Mouse (Mus musculus): ENCODE measurements around the gene Wnt9a. TPM values are rescaled to one million over a fixed set of nuclear protein-coding genes. Genes with fewer than 3 reads are reported as not detected.
A peak's percentile ranks its signal among the peaks of the same experiment; 100 is the strongest.

Gene Wnt9a
- polyA plus RNA-seq, 1 experiment from 2014 or later, result 3.9 TPM

GRCm38 (mm10) chr11:59308625-59309024 lies 1.9 kb downstream of the Wnt9a start:
- H3K27me3 ChIP-seq (ENCODE audit: control insufficient read depth, insufficient read depth, low read depth, low read length), result peaks cover 59% of the 10 kb centered on the region

GRCm38 (mm10) chr11:59309106-59309805 lies 2.5 kb downstream of the Wnt9a start:
- WGBS, result 11% methylated on average over 12 of the region's 12 CpGs
- Histone ChIP-seq H3K4me3 (ENCODE audit: low read length) (no peak overlapping the region), H3K9ac (ENCODE audit: low read length) (peak overlapping the region; percentile 43), H3K27ac (ENCODE audit: low read length) (peak overlapping the region; percentile 72), H3K9me3 (ENCODE audit: control insufficient read depth, low read length) (no peaks in the 10 kb centered on the region), H3K4me1 (replicated peaks; ENCODE audit: control insufficient read depth, insufficient read depth, low read length) (peaks cover 28% of the 10 kb centered on the region), H3K4me2 (ENCODE audit: low read depth, low read length) (peak overlapping the region; percentile 24), H3K36me3 (ENCODE audit: control insufficient read depth, insufficient read depth, low read length) (no peaks in the 10 kb centered on the region), H3K27me3 (ENCODE audit: control insufficient read depth, insufficient read depth, low read depth, low read length) (peaks cover 54% of the 10 kb centered on the region)
- peak; percentile 67 for ATAC-seq (ENCODE audit: low read depth)

More at GRCm38 (mm10) chr11:59308625-59309024, 1.9 kb downstream of the Wnt9a start:
- H3K36me3 ChIP-seq (ENCODE audit: control insufficient read depth, insufficient read depth, low read length), result no peaks in the 10 kb centered on the region
- H3K9ac ChIP-seq (ENCODE audit: low read length), result peak overlapping the region; percentile 13; the same call in 1 of the 2 replicates
- peak overlapping the region; percentile 23; the same call in 1 of the 2 replicates for H3K27ac ChIP-seq (ENCODE audit: low read length)
- H3K4me1 ChIP-seq (replicated peaks; ENCODE audit: control insufficient read depth, insufficient read depth, low read length), result peaks cover 22% of the 10 kb centered on the region
- 38% methylated on average over 6 of the region's 6 CpGs for WGBS
- no peak overlapping the region for H3K4me3 ChIP-seq (ENCODE audit: low read length)
- H3K4me2 ChIP-seq (ENCODE audit: low read depth, low read length), result peak overlapping the region; percentile 37
- ATAC-seq (ENCODE audit: low read depth), result no peak
- no peaks in the 10 kb centered on the region for H3K9me3 ChIP-seq (ENCODE audit: control insufficient read depth, low read length)

- H3K4me2 ChIP-seq (ENCODE audit: low read depth, low read length), result no peak overlapping the region
- H3K4me1 ChIP-seq (replicated peaks; ENCODE audit: control insufficient read depth, insufficient read depth, low read length), result peaks cover 29% of the 10 kb centered on the region
- no peaks in the 10 kb centered on the region for H3K9me3 ChIP-seq (ENCODE audit: control insufficient read depth, low read length)
- no peak overlapping the region for H3K27ac ChIP-seq (ENCODE audit: low read length)
- H3K4me3 ChIP-seq (ENCODE audit: low read length), result no peak overlapping the region
- WGBS, result 66% methylated on average over 8 of the region's 8 CpGs
- no peak for ATAC-seq (ENCODE audit: low read depth)
- peaks cover 48% of the 10 kb centered on the region for H3K27me3 ChIP-seq (ENCODE audit: control insufficient read depth, insufficient read depth, low read depth, low read length)
- no peaks in the 10 kb centered on the region for H3K36me3 ChIP-seq (ENCODE audit: control insufficient read depth, insufficient read depth, low read length)
- H3K9ac ChIP-seq (ENCODE audit: low read length), result no peak overlapping the region
Measured at GRCm38 (mm10) chr11:59309976-59310375, 3.2 kb downstream of the Wnt9a start.

- Histone ChIP-seq H3K27me3 (ENCODE audit: control insufficient read depth, insufficient read depth, low read depth, low read length) (peaks cover 29% of the 10 kb centered on the region), H3K4me3 (ENCODE audit: low read length) (no peak overlapping the region), H3K9me3 (ENCODE audit: control insufficient read depth, low read length) (no peaks in the 10 kb centered on the region), H3K4me1 (replicated peaks; ENCODE audit: control insufficient read depth, insufficient read depth, low read length) (peaks cover 24% of the 10 kb centered on the region), H3K36me3 (ENCODE audit: control insufficient read depth, insufficient read depth, low read length) (no peaks in the 10 kb centered on the region), H3K27ac (ENCODE audit: low read length) (no peak overlapping the region), H3K4me2 (ENCODE audit: low read depth, low read length) (no peak overlapping the region), H3K9ac (ENCODE audit: low read length) (no peak overlapping the region)
- no peak for ATAC-seq (ENCODE audit: low read depth)
- WGBS, result 40% methylated on average over 6 of the region's 6 CpGs
Measured at GRCm38 (mm10) chr11:59312060-59312459, 5.3 kb downstream of the Wnt9a start.

GRCm38 (mm10) chr11:59312501-59312900 lies 5.8 kb downstream of the Wnt9a start:
- Histone ChIP-seq H3K4me2 (ENCODE audit: low read depth, low read length) (no peak overlapping the region), H3K4me1 (replicated peaks; ENCODE audit: control insufficient read depth, insufficient read depth, low read length) (peaks cover 24% of the 10 kb centered on the region), H3K9me3 (ENCODE audit: control insufficient read depth, low read length) (no peaks in the 10 kb centered on the region), H3K4me3 (ENCODE audit: low read length) (no peak overlapping the region), H3K36me3 (ENCODE audit: control insufficient read depth, insufficient read depth, low read length) (no peaks in the 10 kb centered on the region), H3K27ac (ENCODE audit: low read length) (no peak overlapping the region), H3K9ac (ENCODE audit: low read length) (no peak overlapping the region), H3K27me3 (ENCODE audit: control insufficient read depth, insufficient read depth, low read depth, low read length) (peaks cover 25% of the 10 kb centered on the region)
- no peak for ATAC-seq (ENCODE audit: low read depth)
- WGBS, result 30% methylated on average over 8 of the region's 8 CpGs

GRCm38 (mm10) chr11:59313029-59313811 lies 6.5 kb downstream of the Wnt9a start:
- no peak overlapping the region for H3K27ac ChIP-seq (ENCODE audit: low read length)
- peaks cover 18% of the 10 kb centered on the region for H3K27me3 ChIP-seq (ENCODE audit: control insufficient read depth, insufficient read depth, low read depth, low read length)
- no peak overlapping the region for H3K4me2 ChIP-seq (ENCODE audit: low read depth, low read length)
- 42% methylated on average over 17 of the region's 17 CpGs for WGBS
- peaks cover 21% of the 10 kb centered on the region for H3K4me1 ChIP-seq (replicated peaks; ENCODE audit: control insufficient read depth, insufficient read depth, low read length)
- no peak overlapping the region for H3K4me3 ChIP-seq (ENCODE audit: low read length)
- H3K9me3 ChIP-seq (ENCODE audit: control insufficient read depth, low read length), result no peaks in the 10 kb centered on the region
- ATAC-seq (ENCODE audit: low read depth), result peak; percentile 44
- H3K36me3 ChIP-seq (ENCODE audit: control insufficient read depth, insufficient read depth, low read length), result no peaks in the 10 kb centered on the region
- H3K9ac ChIP-seq (ENCODE audit: low read length), result peak overlapping the region; percentile 29; the same call in 1 of the 2 replicates

GRCm38 (mm10) chr11:59313944-59314343 lies 7.2 kb downstream of the Wnt9a start:
- H3K4me1 ChIP-seq (replicated peaks; ENCODE audit: control insufficient read depth, insufficient read depth, low read length), result peaks cover 16% of the 10 kb centered on the region
- peaks cover 11% of the 10 kb centered on the region for H3K27me3 ChIP-seq (ENCODE audit: control insufficient read depth, insufficient read depth, low read depth, low read length)
- ATAC-seq (ENCODE audit: low read depth), result no peak
- no peak overlapping the region for H3K9ac ChIP-seq (ENCODE audit: low read length)
- H3K9me3 ChIP-seq (ENCODE audit: control insufficient read depth, low read length), result no peaks in the 10 kb centered on the region
- no peak overlapping the region for H3K4me3 ChIP-seq (ENCODE audit: low read length)
- H3K4me2 ChIP-seq (ENCODE audit: low read depth, low read length), result no peak overlapping the region
- no peak overlapping the region for H3K27ac ChIP-seq (ENCODE audit: low read length)
- no peaks in the 10 kb centered on the region for H3K36me3 ChIP-seq (ENCODE audit: control insufficient read depth, insufficient read depth, low read length)
- 42% methylated on average over 11 of the region's 11 CpGs for WGBS

GRCm38 (mm10) chr11:59316517-59316916 lies 9.8 kb downstream of the Wnt9a start:
- no peaks in the 10 kb centered on the region for H3K9me3 ChIP-seq (ENCODE audit: control insufficient read depth, low read length)
- peaks cover 12% of the 10 kb centered on the region; the same call in 1 of the 2 replicates for H3K4me1 ChIP-seq (replicated peaks; ENCODE audit: control insufficient read depth, insufficient read depth, low read length)
- no peak for ATAC-seq (ENCODE audit: low read depth)
- 67% methylated on average over 6 of the region's 6 CpGs for WGBS
- H3K36me3 ChIP-seq (ENCODE audit: control insufficient read depth, insufficient read depth, low read length), result no peaks in the 10 kb centered on the region
- H3K27ac ChIP-seq (ENCODE audit: low read length), result no peak overlapping the region
- H3K9ac ChIP-seq (ENCODE audit: low read length), result no peak overlapping the region
- H3K4me3 ChIP-seq (ENCODE audit: low read length), result no peak overlapping the region
- H3K4me2 ChIP-seq (ENCODE audit: low read depth, low read length), result no peak overlapping the region
- H3K27me3 ChIP-seq (ENCODE audit: control insufficient read depth, insufficient read depth, low read depth, low read length), result no peaks in the 10 kb centered on the region; the same call in 1 of the 2 replicates

- Histone ChIP-seq H3K27me3 (ENCODE audit: control insufficient read depth, insufficient read depth, low read depth, low read length) (no peaks in the 10 kb centered on the region), H3K4me2 (ENCODE audit: low read depth, low read length) (no peak overlapping the region), H3K4me1 (replicated peaks; ENCODE audit: control insufficient read depth, insufficient read depth, low read length) (no peaks in the 10 kb centered on the region), H3K9ac (ENCODE audit: low read length) (no peak overlapping the region), H3K27ac (ENCODE audit: low read length) (no peak overlapping the region), H3K9me3 (ENCODE audit: control insufficient read depth, low read length) (no peaks in the 10 kb centered on the region), H3K4me3 (ENCODE audit: low read length) (no peak overlapping the region), H3K36me3 (ENCODE audit: control insufficient read depth, insufficient read depth, low read length) (no peaks in the 10 kb centered on the region)
- 72% methylated on average over 3 of the region's 3 CpGs for WGBS
- ATAC-seq (ENCODE audit: low read depth), result no peak
Measured at GRCm38 (mm10) chr11:59322988-59323387, 16.3 kb downstream of the Wnt9a start.

Data from lung, embryonic 16.5 days (tissue).